22 mouse cellular contexts compared by ENCODE assay signal in the genomic region with DNA sequence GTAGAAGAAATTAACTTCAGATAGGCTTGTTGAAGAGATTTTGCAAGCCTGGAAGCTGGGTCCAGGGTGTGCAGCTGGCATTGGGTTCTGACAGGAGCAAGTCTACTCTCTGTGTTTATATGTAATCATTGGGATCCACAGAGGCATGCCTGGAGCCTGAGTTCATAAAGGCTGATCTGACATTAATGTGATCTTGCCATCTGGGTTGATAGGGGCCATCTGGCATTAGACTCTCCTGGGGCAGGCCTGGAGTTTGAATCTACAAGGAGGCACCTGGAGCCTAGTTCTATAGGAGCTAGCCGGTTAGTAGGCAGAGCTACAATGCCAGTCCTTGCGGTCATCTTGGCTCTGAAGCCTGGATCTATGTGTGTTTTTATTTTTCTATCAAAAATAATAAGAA.
DNase-seq lines count a peak whose midpoint lies in the region; ATAC-seq and TF ChIP-seq lines count a peak whose summit lies in the region.
"Had no signal": no experiment of that assay in that cellular context is flagged by ENCODE, and none has a peak within 500 bp of the region (broad histone marks: within the 10 kb centered on the region; RNA-seq: fewer than 3 reads in every experiment).

No protein-coding gene starts in this region.

- 77% methylated on average over 2 of the region's 2 CpGs for WGBS in midbrain, embryonic 14.5 days
- WGBS in midbrain, embryonic 10.5 days = 94% methylated on average over 2 of the region's 2 CpGs
- WGBS in hindbrain, postnatal 0 days = 63% methylated on average over 2 of the region's 2 CpGs

- H3K9me3 ChIP-seq in midbrain, embryonic 14.5 days (ENCODE audit: control insufficient read depth, low read length) = no peaks in the 10 kb centered on the region
- H3K9me3 ChIP-seq in midbrain, embryonic 10.5 days (replicated peaks) = no peaks in the 10 kb centered on the region
- no peaks in the 10 kb centered on the region for H3K9me3 ChIP-seq in hindbrain, postnatal 0 days (ENCODE audit: low read length)
- H3K9me3 ChIP-seq: forebrain, embryonic 13.5 days; heart, embryonic 13.5 days; limb, embryonic 12.5 days; liver, embryonic 12.5 days had no signal

- ATAC-seq in cerebellum, adult (ENCODE audit: insufficient number of reproducible peaks, low FRiP score, low TSS enrichment) = peak; percentile 76
- no peak for ATAC-seq in midbrain, embryonic 14.5 days (ENCODE audit: low FRiP score, low TSS enrichment)
- 0 out of 2 replicates have a peak, but pooled peaks have one; percentile 38 for ATAC-seq in hindbrain, postnatal 0 days
- ATAC-seq: forebrain, embryonic 13.5 days; liver, embryonic 12.5 days had no signal

- no peak for DNase-seq in cerebellum, adult 11 months
- peak; percentile 17 for DNase-seq in midbrain, embryonic 14.5 days
- DNase-seq in midbrain, embryonic 10.5 days (ENCODE audit: low spot score) = no peak
- peak; percentile 23 for DNase-seq in cerebellum, adult 9-11 months
- peak; percentile 6 for DNase-seq in hindbrain, postnatal 0 days (ENCODE audit: low spot score)
- DNase-seq in adipocyte (ENCODE audit: low spot score) = no peak
- no peak for DNase-seq in layer of hippocampus, adult 8-10 months (ENCODE audit: low spot score in 2 of 2)
- DNase-seq: adrenal gland, postnatal 14 days; gastrocnemius, postnatal 10 days; heart, adult 18-20 months; heart, postnatal 36 days; kidney, adult 8-10 months; kidney, postnatal 25 days; lung, adult 2 months; lung, postnatal 36 days had no signal

- no peak overlapping the region for H3K27ac ChIP-seq in midbrain, embryonic 14.5 days (replicated peaks; ENCODE audit: low read depth, low read length)
- H3K27ac ChIP-seq in midbrain, embryonic 10.5 days (replicated peaks) = no peak overlapping the region
- H3K27ac ChIP-seq in hindbrain, postnatal 0 days = no peak overlapping the region
- H3K27ac ChIP-seq: forebrain, embryonic 13.5 days; heart, embryonic 13.5 days; limb, embryonic 12.5 days; liver, embryonic 12.5 days; stomach, postnatal 0 days had no signal

- TF ChIP-seq CTCF in hindbrain, postnatal 0 days (IDR thresholded peaks at IDR 0.05; ENCODE audit: low read depth) = no peak

- H3K9ac ChIP-seq in midbrain, embryonic 14.5 days (replicated peaks; ENCODE audit: low read length) = no peak overlapping the region
- H3K9ac ChIP-seq in hindbrain, postnatal 0 days (replicated peaks; ENCODE audit: low read length) = no peak overlapping the region
- H3K9ac ChIP-seq: forebrain, embryonic 13.5 days; heart, embryonic 13.5 days; limb, embryonic 12.5 days; liver, embryonic 12.5 days had no signal

- no peak overlapping the region for H3K4me2 ChIP-seq in midbrain, embryonic 14.5 days (ENCODE audit: low read length)
- no peak overlapping the region for H3K4me2 ChIP-seq in hindbrain, postnatal 0 days (ENCODE audit: low read depth, low read length)
- H3K4me2 ChIP-seq: forebrain, embryonic 13.5 days; heart, embryonic 13.5 days; limb, embryonic 12.5 days; liver, embryonic 12.5 days had no signal

- no peaks in the 10 kb centered on the region for H3K27me3 ChIP-seq in midbrain, embryonic 14.5 days (ENCODE audit: control insufficient read depth, insufficient read depth, low read length)
- H3K27me3 ChIP-seq in midbrain, embryonic 10.5 days (ENCODE audit: low read depth, poor library complexity, severe bottlenecking) = no peaks in the 10 kb centered on the region
- H3K27me3 ChIP-seq in hindbrain, postnatal 0 days (ENCODE audit: insufficient read depth, low read length) = no peaks in the 10 kb centered on the region
- H3K27me3 ChIP-seq: forebrain, embryonic 13.5 days; heart, embryonic 13.5 days; limb, embryonic 12.5 days; liver, embryonic 12.5 days had no signal

- no peaks in the 10 kb centered on the region for H3K36me3 ChIP-seq in midbrain, embryonic 14.5 days (ENCODE audit: control insufficient read depth, insufficient read depth, low read length)
- no peaks in the 10 kb centered on the region for H3K36me3 ChIP-seq in midbrain, embryonic 10.5 days
- H3K36me3 ChIP-seq in hindbrain, postnatal 0 days (ENCODE audit: insufficient read depth, low read length) = no peaks in the 10 kb centered on the region
- H3K36me3 ChIP-seq: heart, embryonic 13.5 days; limb, embryonic 12.5 days; liver, embryonic 12.5 days had no signal

- no peak overlapping the region for H3K4me3 ChIP-seq in midbrain, embryonic 14.5 days (replicated peaks; ENCODE audit: low read depth, low read length)
- no peak overlapping the region for H3K4me3 ChIP-seq in midbrain, embryonic 10.5 days
- H3K4me3 ChIP-seq in hindbrain, postnatal 0 days (ENCODE audit: low read length) = no peak overlapping the region
- H3K4me3 ChIP-seq: erythroblast, embryonic 14.5 days; forebrain, embryonic 13.5 days; heart, embryonic 13.5 days; limb, embryonic 12.5 days; liver, embryonic 12.5 days had no signal

- H3K4me1 ChIP-seq in midbrain, embryonic 14.5 days (ENCODE audit: control insufficient read depth, insufficient read depth, low read length) = no peaks in the 10 kb centered on the region
- H3K4me1 ChIP-seq in midbrain, embryonic 10.5 days = no peaks in the 10 kb centered on the region
- no peaks in the 10 kb centered on the region for H3K4me1 ChIP-seq in hindbrain, postnatal 0 days (ENCODE audit: insufficient read depth, low read length)
- H3K4me1 ChIP-seq: forebrain, embryonic 13.5 days; heart, embryonic 13.5 days; limb, embryonic 12.5 days; liver, embryonic 12.5 days had no signal

Comparison
In these comparisons a context has a peak if more than half of its experiments do, and no peak if none do; other contexts are left out.
1. DNase-seq: peak in midbrain, embryonic 14.5 days (single experiment), cerebellum, adult 9-11 months (single experiment) and hindbrain, postnatal 0 days (single experiment); none in cerebellum, adult 11 months (single experiment), midbrain, embryonic 10.5 days (single experiment), adipocyte (single experiment) and layer of hippocampus, adult 8-10 months (0 of 2).